Mouse (Mus musculus) intestine, embryonic 16.5 days (tissue): Measurements from ENCODE around the gene Shcbp1l. TPM values are rescaled to one million over a fixed set of nuclear protein-coding genes. Genes with fewer than 3 reads are reported as not detected.
"Not testable (repeated sequence)": the region's sequence is repeated elsewhere in the genome, so short reads cannot be mapped to it uniquely, and the experiment has no call there.

Experiments
- ATAC-seq: fragments of 200-750 bp; cut with Nextera tagmentation; 2 replicates; pipeline ENCODE4 v1.8.0; 2017; ENCODE audit warnings: moderate TSS enrichment, moderate library complexity
- H3K27ac ChIP-seq: fragments of 300-500 bp; sonication (generic); 2 replicates; pipeline ENCODE4 v1.5.1; 2014; ENCODE audit warnings: mild to moderate bottlenecking, low read length
- H3K27me3 ChIP-seq: fragments of 300-500 bp; sonication (generic); replicated peaks from 2 replicates; pipeline ENCODE4 v1.6.1; 2014; ENCODE audit warnings: low read length, control low read depth, mixed read lengths; ENCODE audit not compliant: control insufficient read depth, insufficient read depth
- H3K36me3 ChIP-seq: fragments of 300-500 bp; sonication (generic); 2 replicates; pipeline ENCODE4 v1.6.1; 2014; ENCODE audit warnings: low read length, control low read depth; ENCODE audit not compliant: control insufficient read depth, insufficient read depth
- H3K4me1 ChIP-seq: fragments of 300-500 bp; sonication (generic); 2 replicates; pipeline ENCODE4 v1.6.1; 2014; ENCODE audit warnings: low read length, control low read depth, mixed read lengths; ENCODE audit not compliant: control insufficient read depth, insufficient read depth
- H3K4me2 ChIP-seq: fragments of 300-500 bp; sonication (generic); 2 replicates; pipeline ENCODE4 v1.6.1; 2014; ENCODE audit warnings: low read depth, low read length, control low read depth
- H3K4me3 ChIP-seq: fragments of 300-500 bp; sonication (generic); 2 replicates; pipeline ENCODE4 v1.5.1; 2014; ENCODE audit warnings: mild to moderate bottlenecking, low read length
- H3K9ac ChIP-seq: fragments of 300-500 bp; sonication (generic); 2 replicates; pipeline ENCODE4 v1.6.1; 2014; ENCODE audit warnings: low read depth, low read length
- H3K9me3 ChIP-seq: fragments of 300-500 bp; sonication (generic); 2 replicates; pipeline ENCODE4 v1.6.1; 2016; ENCODE audit warnings: low read length, control low read depth; ENCODE audit not compliant: control insufficient read depth
- WGBS: fragments of 180-500 bp; shearing (Covaris S2); extraction: QIAGEN DNeasy Blood & Tissue Kit; methylation state at CpG from one replicate; pipeline ENCODE4 v1.1.7; 2014; 5-methylcytosine and 5-hydroxymethylcytosine counted together
- polyA plus RNA-seq: library from polyadenylated mRNA; unstranded; fragments of >200 nt; fragmentation: Nextera tagmentation; extraction: Ambion mirVana; gene quantifications from 2 replicates; pipeline ENCODE4 v1.2.1, GENCODE M21; 2015

Gene Shcbp1l
- polyA plus RNA-seq, 1 experiment from 2014 or later = not detected

DNA sequence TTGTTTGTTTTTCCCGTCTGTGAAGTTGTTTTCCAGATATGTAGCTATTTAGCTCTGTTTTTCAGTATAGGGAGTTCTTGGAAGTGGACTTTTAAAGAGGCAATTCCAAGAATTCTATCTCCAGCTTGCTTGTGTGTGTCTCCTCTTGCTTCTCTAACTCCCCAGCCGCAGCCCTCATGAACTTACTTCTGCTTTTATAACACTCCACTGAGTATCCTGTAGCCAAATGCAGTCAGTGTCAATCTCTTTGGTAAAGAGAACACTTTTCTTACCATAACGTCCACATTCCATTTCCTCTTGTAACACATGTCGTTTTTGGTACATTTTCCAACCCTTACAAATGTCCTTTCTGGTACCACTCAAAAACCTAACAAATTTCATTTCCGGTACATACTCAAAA lies 9.2 kb upstream of the Shcbp1l start:
- not testable (repeated sequence) for H3K36me3 ChIP-seq, H3K4me3 ChIP-seq, H3K27me3 ChIP-seq, H3K9me3 ChIP-seq, H3K4me1 ChIP-seq, H3K9ac ChIP-seq, ATAC-seq, H3K4me2 ChIP-seq, H3K27ac ChIP-seq
- 78% methylated on average over 2 of the region's 5 CpGs for WGBS

- not testable (repeated sequence) for H3K27ac ChIP-seq, H3K4me2 ChIP-seq, H3K9me3 ChIP-seq, H3K4me3 ChIP-seq, H3K36me3 ChIP-seq, H3K27me3 ChIP-seq, H3K4me1 ChIP-seq, ATAC-seq, H3K9ac ChIP-seq
- WGBS = 69% methylated on average over 3 of the region's 3 CpGs
Observed at GRCm38 (mm10) chr1:153416271-153416832, 8.6 kb upstream of the Shcbp1l start.

DNA sequence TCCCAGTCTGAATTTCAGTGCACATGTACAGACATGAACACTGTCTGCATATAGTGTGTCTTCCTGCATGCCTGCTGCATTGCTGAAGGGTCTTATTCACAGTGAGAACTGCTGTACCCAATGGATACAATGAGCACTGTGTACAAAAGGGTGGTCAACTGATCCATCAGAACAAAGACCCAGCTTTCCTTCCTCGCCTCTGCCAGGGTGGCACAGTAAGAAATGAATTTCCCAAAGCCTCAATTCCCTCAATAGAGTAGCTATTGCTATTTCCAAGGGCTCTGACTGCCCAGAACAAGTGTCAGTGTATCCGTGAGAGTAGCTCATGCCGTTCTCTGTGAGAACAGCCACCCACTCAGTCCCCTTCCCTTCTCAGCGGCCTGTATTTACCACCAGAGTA lies 7.2 kb upstream of the Shcbp1l start:
- H3K4me2 ChIP-seq, H3K27ac ChIP-seq, ATAC-seq, H3K27me3 ChIP-seq, H3K9me3 ChIP-seq, H3K4me1 ChIP-seq, H3K36me3 ChIP-seq, H3K9ac ChIP-seq, H3K4me3 ChIP-seq: not testable (repeated sequence)
- 69% methylated on average over 4 of the region's 4 CpGs for WGBS

DNA sequence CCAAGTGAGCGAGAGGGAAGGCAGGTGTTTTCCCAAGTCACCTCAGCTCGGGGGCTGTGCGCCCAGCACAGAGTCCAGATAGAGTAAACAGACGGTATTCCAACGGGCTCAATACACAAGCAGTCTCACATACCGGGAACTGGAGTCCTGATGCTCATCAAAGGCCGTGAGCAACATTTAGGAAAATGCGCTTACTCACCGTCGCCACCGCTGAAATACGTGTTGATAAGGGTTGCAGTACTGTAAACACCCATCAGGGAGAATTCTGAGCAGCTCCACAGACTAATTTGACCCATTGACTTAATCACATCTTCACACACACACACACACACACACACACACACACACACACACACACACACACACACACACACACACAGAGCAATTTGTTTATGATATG lies 691 bp upstream of the Shcbp1l start:
- Histone ChIP-seq H3K9me3 (no peaks in the 10 kb centered on the region), H3K36me3 (no peaks in the 10 kb centered on the region), H3K27ac (no peak overlapping the region), H3K9ac (0 out of 2 replicates have a peak overlapping the region, but pooled peaks have one; percentile 66), H3K4me1 (peaks cover 6% of the 10 kb centered on the region), H3K27me3 (0 out of 2 replicates have a peak, but pooled peaks cover 6% of the 10 kb centered on the region), H3K4me3 (peak overlapping the region; percentile 62; the same call in 1 of the 2 replicates), H3K4me2 (peak overlapping the region; percentile 99)
- 22% methylated on average over 12 of the region's 12 CpGs for WGBS
- peak; percentile 62 for ATAC-seq

GRCm38 (mm10) chr1:153431158-153431557 lies 6.2 kb downstream of the Shcbp1l start:
- H3K27ac ChIP-seq = no peak overlapping the region
- no peak overlapping the region for H3K4me3 ChIP-seq
- H3K9ac ChIP-seq = no peak overlapping the region
- no peaks in the 10 kb centered on the region for H3K9me3 ChIP-seq
- 73% methylated on average over 7 of the region's 7 CpGs for WGBS
- no peaks in the 10 kb centered on the region for H3K4me1 ChIP-seq
- H3K36me3 ChIP-seq = no peaks in the 10 kb centered on the region
- no peaks in the 10 kb centered on the region for H3K27me3 ChIP-seq
- H3K4me2 ChIP-seq = no peak overlapping the region
- no peak for ATAC-seq

DNA sequence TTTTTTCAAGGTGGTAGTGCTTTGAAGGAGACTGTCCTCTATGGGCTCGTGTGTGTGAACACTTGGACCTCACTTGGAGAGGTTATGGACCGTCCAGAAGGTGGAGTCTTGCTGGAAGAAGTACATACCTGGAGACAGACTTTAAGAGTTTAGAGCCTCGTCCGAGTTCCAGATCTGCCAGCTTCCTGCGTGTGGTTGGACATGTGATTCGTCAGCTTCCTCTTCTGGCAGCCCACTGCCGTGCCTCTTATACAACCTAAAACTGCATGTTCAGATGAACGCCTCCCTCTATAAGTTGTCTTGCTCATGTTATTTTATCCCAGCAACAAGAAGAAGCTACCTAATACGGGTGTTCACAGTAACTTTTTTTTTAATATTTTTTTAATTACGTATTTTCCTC lies 6.7 kb downstream of the Shcbp1l start:
- no peak overlapping the region for H3K9ac ChIP-seq
- no peak overlapping the region for H3K27ac ChIP-seq
- no peaks in the 10 kb centered on the region for H3K27me3 ChIP-seq
- no peak for ATAC-seq
- no peaks in the 10 kb centered on the region for H3K4me1 ChIP-seq
- no peaks in the 10 kb centered on the region for H3K9me3 ChIP-seq
- H3K4me3 ChIP-seq = no peak overlapping the region
- no peak overlapping the region for H3K4me2 ChIP-seq
- H3K36me3 ChIP-seq = no peaks in the 10 kb centered on the region
- WGBS = 78% methylated on average over 10 of the region's 10 CpGs

GRCm38 (mm10) chr1:153432329-153432728 lies 7.4 kb downstream of the Shcbp1l start:
- Histone ChIP-seq H3K27me3 (no peaks in the 10 kb centered on the region), H3K36me3 (no peaks in the 10 kb centered on the region), H3K27ac (no peak overlapping the region), H3K4me2 (no peak overlapping the region), H3K4me3 (no peak overlapping the region), H3K9ac (no peak overlapping the region), H3K4me1 (no peaks in the 10 kb centered on the region), H3K9me3 (no peaks in the 10 kb centered on the region)
- ATAC-seq = no peak
- 100% methylated on average over 2 of the region's 2 CpGs for WGBS

- Histone ChIP-seq H3K27me3 (no peaks in the 10 kb centered on the region), H3K4me1 (no peaks in the 10 kb centered on the region), H3K36me3 (no peaks in the 10 kb centered on the region), H3K4me3 (no peak overlapping the region), H3K27ac (no peak overlapping the region), H3K9ac (no peak overlapping the region), H3K9me3 (no peaks in the 10 kb centered on the region), H3K4me2 (no peak overlapping the region)
- ATAC-seq = no peak
- whole genome bisulfite sequencing = 81% methylated on average over 5 of the region's 5 CpGs
Observed at GRCm38 (mm10) chr1:153433851-153434589, 9.1 kb downstream of the Shcbp1l start.

GRCm38 (mm10) chr1:153437536-153437935 lies 12.6 kb downstream of the Shcbp1l start:
- Histone ChIP-seq H3K4me1 (no peaks in the 10 kb centered on the region), H3K27ac (no peak overlapping the region), H3K9me3 (no peaks in the 10 kb centered on the region), H3K36me3 (no peaks in the 10 kb centered on the region), H3K27me3 (no peaks in the 10 kb centered on the region), H3K4me2 (no peak overlapping the region), H3K4me3 (no peak overlapping the region), H3K9ac (no peak overlapping the region)
- 88% methylated on average over 11 of the region's 11 CpGs for WGBS
- no peak for ATAC-seq
